Mouse (Mus musculus) T-helper 17 cell (primary cell): ENCODE results near the gene Zfp326.

Experiments used
- in situ Hi-C, 2 experiments: fragments of 300-600 bp; cut with MboI, MseI; formaldehyde crosslinking; loops; 1 replicate in 1 of 2; 2 replicates in 1 of 2; pipeline ENCODE4 v1.15.1; 2025; ENCODE audit warnings: high pct_unique_total_duplicates in 2 of 2

The Zfp326 gene

DNA sequence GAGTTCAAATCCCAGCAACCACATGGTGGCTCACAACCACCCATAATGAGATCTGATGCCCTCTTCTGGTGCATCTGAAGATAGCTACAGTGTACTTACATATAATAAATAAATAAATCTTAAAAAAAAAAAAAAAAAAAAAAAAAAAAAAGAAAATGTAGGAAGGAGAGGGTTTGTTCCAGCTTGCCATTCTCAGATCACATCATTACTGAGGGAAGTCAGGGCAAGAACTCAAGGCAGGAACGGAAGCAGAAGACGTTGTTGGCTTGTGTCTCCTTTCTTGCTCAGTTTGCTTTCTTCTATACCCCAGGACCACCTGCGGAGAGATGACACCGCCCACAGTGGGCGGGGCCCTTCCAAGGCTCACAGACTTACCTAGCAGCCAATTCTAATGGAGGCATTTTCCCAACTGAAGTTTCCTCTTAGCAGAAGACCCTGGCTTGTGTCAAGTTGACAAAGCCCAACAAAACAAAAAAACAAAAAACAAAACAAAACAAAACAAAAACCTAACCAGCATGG, 11.2 kb upstream of the Zfp326 start:
- in situ Hi-C loops, result loop anchor here (5.0 to 10.0 kb wide), 4 partner anchors 63 to 468 kb away; no protein-coding TSS in a partner anchor

DNA sequence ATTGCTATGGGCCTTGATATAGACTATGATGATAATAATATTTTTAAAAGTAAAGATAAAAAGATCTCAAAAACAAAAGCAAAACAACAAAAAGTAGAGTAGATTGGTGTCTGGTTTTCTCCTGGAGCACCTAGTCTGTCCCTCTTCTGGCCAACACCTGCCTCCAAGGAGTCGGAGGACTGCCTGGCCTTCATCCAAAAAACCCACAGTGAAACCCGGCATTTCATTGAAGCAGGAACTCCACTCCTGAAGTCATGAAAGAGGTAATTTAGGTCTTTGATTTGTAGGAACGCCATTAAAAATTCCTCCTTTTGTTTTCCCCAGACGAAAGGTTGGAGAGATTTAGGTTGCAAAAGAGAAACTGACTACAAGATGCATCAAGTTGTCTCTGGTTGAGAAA, 8.9 kb upstream of the Zfp326 start:
- in situ Hi-C loops, result loop anchor here (5.0 to 10.0 kb wide), 4 partner anchors 65 to 470 kb away; no protein-coding TSS in a partner anchor

DNA sequence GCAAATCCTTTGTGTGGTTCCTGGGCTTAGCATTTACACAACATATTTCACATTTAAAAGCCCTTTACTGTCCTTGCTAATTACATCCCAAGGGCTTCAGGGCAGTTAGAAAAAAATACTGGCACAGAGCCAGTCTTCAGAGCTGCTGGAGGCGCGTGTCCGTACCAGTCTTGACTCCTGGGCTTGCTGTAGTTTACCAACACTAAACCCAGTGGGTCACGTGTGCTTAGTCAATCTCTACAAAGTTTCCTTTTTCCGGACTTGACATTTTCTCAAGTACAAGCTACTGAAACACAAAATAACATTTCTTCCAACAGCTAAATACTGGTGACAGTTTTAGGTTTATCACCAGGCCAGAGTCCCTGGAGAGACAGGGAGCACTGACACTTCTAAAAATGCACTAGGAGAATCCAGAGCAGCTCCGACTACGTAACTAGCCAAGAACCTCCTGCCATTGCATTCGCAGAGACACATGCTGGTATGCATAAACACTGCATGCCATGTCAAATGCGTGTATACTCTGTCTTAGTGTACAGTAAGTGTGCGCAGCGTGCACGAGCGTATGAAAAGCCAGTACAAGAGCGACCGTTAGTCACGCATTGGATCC, 8.4 kb upstream of the Zfp326 start:
- in situ Hi-C loops, result loop anchor here (5.0 to 10.0 kb wide), 4 partner anchors 66 to 471 kb away; no protein-coding TSS in a partner anchor

DNA sequence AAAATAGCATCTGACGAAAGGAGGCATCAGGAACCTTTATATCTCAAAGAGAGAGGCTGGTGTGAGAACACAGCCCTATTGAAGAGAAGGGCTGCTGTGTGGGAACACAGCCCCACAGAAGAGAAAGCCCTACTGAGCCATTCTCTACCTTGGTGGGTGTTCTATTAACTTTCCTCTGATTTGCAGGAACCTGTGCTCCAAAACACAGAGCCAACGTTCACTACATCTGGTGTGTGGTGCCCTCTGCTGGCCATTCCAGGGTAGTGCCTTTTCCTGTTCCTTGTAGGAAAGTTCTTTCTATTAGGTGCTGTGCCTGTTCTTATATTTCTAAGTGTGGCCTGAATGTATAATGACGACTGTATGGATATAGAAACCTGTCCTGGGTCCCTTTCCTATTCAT, 7.8 kb upstream of the Zfp326 start:
- in situ Hi-C loops, result loop anchor here (5.0 to 10.0 kb wide), 4 partner anchors 66 to 471 kb away; no protein-coding TSS in a partner anchor

DNA sequence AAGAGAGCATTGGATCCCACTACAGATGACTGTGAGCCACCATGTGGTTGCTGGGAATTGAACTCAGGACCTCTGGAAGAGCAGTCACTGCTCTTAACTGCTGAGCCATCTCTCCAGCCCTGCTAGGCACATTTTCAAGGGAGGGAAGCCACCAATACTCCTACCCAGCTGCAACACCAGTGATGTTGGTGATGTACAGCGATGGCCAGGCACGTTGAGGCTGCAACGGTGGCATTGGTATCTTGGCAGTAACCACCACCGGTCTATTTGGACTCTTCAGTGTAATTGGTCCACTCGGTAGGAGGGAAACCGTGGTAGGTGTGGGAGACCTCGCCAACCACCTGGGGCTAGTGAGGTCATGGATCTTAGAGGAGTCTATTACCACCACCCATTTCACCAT, 6.6 kb upstream of the Zfp326 start:
- in situ Hi-C loops, result loop anchor here (5.0 to 10.0 kb wide), 7 partner anchors 67 to 472 kb away; no protein-coding TSS in a partner anchor

DNA sequence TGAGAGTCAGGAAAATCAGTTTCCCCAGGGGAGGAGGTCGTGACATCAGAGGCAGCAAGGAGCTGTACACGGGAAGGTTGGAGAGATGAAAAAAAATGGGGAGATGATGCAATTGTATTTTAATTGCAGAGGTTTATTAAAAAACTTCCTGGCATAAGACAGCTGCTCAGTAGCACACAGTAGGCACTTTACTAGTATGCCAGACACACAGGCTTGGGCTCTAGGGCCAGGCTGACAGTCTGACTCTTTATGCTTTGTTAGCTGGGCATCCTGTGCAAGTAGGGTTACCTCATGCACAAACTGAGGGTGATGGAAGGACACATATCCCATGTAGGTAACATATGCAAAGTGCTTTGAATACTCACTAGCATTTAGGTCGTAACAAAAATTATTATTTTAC, 5.2 kb upstream of the Zfp326 start:
- in situ Hi-C loops, result loop anchor here in 1 of 2 experiments (5.0 kb wide), 3 partner anchors 179 to 464 kb away; no protein-coding TSS in a partner anchor

DNA sequence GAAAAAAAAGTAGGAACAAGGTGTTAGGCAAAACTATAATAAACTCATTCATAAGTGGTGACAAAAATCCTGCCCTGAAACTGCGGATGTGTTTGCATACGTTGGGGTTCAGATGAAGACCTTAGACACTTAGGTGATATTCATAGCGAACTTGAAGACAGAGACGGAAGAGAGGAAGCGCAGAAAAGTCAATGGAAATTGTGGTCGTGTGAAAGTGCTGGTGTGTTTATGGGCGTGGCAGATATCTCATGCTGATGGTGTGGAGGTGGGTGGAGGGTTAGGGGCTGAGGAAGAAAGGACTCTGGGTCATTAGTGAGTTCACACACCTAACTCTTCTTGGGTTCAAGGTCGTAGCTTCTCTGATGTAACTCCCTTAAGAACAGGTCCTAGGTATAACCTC, 4.2 kb upstream of the Zfp326 start:
- in situ Hi-C loops, result loop anchor here in 1 of 2 experiments (5.0 kb wide), 3 partner anchors 180 to 465 kb away; no protein-coding TSS in a partner anchor

DNA sequence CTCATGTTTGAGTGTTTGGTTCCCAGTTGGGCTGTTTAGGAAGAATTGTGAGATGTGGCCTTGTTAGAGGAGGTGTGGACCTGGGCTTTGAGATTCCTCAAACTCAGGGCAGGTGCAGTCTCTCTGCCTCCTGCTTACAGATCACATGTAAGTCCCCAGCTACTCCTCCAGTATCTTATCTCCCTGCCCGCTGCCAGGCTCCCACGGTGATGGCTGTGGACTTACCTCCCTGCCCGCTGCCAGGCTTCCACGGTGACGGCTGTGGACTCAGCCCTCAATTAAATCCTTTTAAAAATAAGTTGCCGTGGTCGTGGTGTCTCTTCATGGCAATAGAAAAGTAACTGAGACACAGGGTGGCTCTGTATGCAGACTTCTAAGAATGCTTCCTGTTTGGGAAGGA, 3.4 kb upstream of the Zfp326 start:
- in situ Hi-C loops, result loop anchor here in 1 of 2 experiments (5.0 kb wide), 3 partner anchors 181 to 466 kb away; no protein-coding TSS in a partner anchor

DNA sequence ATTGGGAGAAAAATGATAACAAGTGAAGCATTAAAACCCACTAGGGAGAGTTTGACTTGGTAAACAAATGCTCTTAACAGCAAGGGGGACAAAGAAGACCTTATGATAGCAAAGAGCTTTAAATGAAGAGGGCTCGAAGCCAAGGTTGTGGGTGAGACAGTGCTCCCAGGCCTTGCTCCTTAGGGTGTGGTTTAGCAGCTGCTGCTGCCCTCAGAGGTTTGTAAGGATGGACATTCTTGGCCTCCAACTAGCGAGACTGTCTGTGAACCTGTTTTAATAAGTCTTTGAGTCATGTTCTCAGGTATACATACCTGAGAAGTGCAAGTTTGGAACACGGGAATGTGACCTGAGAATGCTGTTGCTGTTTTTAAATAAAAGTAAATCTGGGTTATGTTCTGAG, 2.6 kb upstream of the Zfp326 start:
- in situ Hi-C loops, result loop anchor here in 1 of 2 experiments (5.0 kb wide), 3 partner anchors 181 to 466 kb away; no protein-coding TSS in a partner anchor

DNA sequence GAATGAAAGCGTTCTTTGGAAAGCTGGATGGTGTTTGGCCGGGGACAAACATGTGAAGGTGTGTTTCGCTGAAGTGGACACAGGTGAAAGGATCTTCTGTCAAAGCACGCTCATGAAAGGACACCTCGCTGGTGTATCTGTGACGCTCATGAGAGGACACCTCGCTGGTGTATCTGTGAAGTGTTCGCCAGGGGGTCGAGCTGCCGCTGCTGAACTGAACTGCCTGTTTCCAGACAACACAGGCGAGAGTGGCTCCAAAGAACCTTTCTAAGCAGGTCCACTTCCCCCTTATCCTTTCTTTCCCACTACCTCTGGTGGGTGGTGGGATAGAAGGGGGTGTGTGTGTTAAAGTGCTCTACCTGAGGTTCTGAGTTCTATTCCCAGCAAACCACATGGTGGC, 1.9 kb upstream of the Zfp326 start:
- in situ Hi-C loops, result loop anchor here in 1 of 2 experiments (5.0 kb wide), 3 partner anchors 182 to 467 kb away; no protein-coding TSS in a partner anchor

DNA sequence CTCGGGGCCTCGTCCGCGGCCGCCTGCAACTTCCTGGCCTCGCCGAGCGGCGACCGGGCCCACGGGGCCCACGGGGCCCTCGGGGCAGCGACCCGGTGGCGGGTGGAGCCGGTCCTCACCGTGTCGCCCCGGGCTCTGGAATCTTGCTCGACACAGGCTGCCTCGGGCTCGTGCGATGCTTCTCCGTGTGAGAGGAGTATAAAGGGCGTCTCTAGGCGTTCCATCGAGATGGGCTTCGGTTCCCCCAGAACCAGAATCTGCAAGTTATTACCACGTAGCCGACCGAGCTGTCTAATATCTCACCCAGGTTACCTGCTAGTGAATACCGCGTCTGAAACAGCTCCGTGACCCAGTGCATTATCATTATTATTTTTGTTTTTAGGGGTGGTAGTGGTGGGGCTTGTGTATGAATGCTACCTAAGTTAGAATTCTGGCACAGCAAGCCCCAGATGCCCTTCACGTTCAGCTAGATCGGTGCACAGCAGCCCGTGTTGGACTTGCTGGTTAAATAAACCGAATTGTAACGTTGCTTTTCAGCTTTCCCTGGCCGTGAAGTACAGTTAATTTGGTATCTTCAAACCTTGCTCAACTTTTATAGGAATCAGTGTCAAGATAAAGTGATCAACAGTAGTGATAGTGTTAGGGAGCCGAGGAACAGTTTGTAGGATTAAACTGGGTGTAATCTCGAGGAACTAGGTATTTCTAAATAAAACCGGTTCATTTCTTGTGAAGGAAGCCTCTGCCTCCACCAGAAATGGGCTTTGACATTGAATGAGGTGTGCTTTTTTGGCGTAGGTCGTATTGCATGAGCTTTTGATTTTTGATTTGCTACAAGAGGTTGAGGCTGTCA, 785 bp downstream of the Zfp326 start:
- in situ Hi-C loops, result no loop called here

DNA sequence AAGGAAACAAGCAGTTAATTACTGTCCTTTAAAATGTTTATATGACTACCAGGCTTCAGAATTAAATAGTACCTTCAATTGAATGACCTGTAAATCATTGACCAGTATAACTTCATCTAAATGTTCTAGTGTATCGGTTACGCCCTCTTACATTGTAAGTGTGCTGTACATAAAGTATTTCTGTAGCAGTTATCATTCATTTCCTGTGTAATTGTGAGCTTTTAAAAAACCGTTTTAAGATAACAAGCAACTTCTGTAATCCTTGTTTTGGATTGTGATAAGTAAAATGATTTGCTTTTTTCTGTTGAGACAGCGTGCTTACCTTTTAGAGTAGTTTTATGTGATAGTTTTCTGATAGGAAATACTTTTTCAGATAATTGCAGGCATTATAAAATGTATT, 11.0 kb downstream of the Zfp326 start:
- in situ Hi-C loops, result no loop called here

DNA sequence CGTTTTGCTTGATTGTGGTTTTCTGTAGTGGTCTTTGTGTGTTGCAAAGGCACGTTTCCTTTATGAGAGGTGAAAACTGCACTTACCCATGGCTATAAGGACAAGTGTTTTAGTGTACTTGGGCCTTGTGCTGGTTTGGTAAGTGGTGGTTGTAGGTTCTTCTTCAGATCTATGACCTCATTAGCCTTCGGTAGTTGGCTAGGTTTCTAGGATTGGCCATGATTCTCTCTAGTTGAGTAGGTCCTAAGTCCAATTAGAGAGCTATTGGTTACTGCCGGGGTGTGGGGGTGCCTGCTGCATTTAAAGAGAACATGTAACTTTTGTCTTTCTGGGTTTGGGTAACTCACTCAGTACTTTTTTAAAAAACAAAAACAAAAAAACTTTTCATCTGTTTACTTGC, 21.8 kb downstream of the Zfp326 start:
- in situ Hi-C loops, result loop anchor here in 1 of 2 experiments (10.0 kb wide), 1 partner anchor 1983 kb away; the partner anchor contains the start of gene Klhl8

DNA sequence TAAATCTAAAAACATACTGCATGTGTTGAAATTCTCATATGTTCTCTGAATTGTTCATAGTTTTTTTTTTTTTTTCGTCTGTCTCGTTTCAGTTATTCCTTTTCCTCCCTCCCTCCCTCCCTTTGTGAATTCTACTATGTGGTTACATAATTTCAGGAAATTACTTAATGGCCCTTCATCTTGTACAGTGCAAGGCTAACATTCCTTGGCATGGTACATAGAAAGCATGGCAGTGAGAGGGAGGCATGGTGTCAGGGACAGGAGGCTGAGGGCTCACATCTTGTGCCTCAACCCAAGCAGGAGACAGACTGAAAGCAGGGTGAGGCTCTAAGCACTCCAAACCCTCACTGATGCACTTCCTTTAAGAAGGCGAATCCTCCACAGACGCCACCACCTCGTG, 32.8 kb downstream of the Zfp326 start:
- in situ Hi-C loops, result no loop called here

DNA sequence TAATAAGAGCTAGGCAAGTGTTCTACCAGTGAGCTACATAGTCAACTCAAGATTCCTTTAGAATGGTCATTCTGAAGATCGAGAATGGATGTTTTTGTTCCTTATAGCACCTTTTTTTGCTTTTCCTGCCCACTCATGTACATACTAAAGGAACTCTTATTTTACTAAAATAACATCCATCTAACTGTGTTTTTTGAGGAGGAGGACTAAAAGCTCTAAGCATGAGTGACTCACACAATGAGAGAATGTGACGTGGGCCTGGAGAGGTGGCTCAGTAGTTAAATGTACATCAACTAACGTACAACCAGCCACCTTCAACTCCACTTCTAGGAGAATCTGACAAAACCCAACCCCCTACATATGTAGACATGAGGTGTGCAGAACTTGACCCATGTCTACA, 33.3 kb downstream of the Zfp326 start:
- in situ Hi-C loops, result no loop called here

DNA sequence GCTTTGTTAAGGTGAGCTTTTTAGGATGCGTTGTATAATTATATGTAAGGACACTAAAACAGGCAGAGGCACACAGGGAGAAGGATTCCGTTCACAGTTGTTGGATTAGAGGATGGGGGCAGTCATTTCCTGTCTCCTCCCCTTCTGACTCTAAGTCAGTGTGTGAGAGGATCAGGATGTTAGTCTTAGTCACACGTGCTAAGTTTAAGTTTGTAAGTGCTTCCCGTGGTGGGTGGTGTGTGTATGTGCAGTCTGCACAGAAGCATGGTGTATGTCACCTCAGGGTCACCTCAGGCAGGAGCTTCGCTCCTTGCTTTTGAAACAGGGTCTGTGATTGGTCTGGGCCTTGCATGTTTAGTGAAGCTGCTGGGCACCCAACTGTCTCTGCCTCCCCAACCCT, 35.1 kb downstream of the Zfp326 start:
- in situ Hi-C loops, result no loop called here

DNA sequence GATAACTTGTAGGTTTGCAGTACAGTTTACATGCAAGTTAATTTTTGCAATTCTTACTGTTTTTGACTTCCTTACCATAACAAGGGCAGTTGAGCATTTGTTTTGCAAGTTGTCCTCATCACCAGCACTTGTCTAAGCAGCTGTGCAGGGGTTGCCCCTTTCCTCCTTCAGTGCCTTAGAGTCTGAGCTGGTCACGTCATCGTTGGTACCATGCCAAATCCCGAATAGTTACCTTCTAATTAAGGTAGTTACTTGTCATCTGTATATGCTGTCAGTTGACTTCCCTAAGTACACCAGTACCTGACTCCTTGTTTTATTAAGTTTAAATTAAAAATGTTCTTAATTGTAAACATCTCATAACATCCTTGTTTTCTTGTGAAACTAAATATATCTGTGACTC, 41.0 kb downstream of the Zfp326 start:
- in situ Hi-C loops, result no loop called here

DNA sequence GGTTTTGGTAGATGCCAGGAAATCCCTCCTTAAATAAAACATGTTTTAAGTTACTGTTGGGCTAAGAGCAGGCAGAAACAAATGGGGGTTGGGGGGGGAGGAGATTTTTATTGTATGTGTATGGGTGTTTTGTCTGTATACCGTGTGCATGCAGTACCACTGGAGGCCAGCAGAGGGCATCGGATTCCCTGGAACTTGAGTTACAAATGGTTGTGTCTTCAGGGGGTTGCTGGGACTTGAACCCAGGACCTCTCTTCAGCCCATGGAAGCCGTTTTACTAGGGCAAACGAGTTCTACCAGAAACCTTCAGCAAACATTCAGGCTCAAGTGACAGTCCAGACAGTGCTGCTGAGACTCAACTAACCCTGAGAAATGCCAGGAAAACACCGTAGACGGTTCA, 41.9 kb downstream of the Zfp326 start:
- in situ Hi-C loops, result no loop called here

DNA sequence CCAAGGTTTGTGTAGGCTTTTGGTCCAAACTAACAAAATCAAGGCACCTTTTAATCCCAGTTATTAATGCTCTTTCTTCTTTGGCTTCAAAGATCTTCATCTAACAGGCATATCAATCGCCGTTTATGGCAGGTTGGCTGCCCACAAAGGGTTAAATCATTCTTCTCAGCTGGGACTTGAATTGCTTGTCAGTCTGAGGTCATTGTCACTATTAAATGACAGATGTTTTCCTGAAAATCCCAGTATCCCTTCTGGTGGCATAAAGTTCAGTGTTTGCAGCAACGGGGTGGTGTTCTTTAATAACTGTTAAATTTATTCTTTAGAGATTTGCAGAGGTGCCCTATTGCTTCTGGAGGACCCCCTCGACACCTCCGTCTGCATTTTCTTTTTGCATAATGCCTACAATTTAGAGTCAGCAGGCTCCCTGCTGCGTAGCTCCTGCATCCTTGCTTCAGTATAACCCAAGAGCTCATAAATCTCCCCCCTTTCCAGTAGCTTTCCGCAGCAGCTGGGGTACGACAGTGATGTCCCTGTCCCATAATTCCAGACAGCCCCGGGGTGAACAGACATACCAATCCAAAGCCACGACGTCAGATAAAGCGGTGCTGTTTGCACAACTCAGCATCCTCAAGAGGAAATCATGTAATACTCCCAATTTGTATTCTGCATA, 46.6 kb downstream of the Zfp326 start:
- in situ Hi-C loops, result loop anchor here in 1 of 2 experiments (5.0 kb wide), 1 partner anchor 874 kb away; no protein-coding TSS in a partner anchor

DNA sequence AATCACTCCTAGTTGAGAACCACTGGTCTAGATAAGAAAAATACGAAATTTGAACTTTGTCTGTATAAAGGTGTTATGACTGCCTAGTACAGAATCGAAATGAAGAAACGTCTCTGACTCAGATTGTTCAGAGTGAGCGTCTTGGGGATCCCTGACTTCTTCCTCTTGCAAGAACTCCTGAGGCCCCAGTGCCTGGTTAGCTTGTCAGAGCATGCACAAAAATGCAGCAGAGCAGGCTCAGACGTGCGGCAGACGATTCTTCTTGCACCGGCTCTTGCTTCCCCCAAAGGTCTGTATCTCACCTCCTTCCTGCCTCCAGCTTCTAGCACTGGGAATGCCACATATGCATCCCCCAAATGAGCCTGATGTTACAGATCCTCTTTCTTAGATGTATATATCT, 48.0 kb downstream of the Zfp326 start:
- in situ Hi-C loops, result loop anchor here in 1 of 2 experiments (5.0 kb wide), 1 partner anchor 873 kb away; no protein-coding TSS in a partner anchor

DNA sequence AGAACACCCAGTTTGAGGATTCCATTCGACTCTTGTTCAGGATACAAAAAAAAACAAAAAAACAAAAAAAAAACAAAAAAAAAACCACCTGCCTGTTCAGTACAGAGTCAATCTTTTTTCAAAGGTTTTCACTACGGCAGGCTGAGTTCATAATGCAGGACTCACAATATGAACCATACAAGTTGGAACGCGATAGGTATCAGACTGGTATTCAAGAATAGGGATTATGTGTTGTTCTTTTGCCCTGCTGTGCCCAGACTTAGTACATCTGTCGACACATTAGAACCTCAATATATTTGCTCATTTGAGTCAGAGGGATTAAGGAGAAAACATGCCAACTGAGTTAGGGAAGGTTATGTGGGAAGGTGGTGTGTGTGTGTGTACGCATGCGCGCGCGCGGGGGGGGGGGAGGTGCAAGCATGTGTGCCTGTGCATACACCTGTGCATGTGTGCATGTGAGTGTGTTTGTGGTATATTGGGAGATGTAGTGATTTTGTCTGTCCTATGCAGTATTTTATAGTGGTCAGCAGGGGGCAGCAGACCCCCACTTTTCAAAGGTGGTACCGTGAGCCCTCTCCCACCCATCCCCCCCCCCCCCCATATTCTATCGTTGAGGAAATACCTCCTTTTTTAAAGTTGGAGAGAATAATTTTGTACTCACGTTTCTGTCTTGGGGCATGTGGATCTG, 49.3 kb downstream of the Zfp326 start:
- in situ Hi-C loops, result no loop called here
